Mouse (Mus musculus): Measurements from ENCODE around the gene Tmem132d.

GRCm38 (mm10) chr5:128433786-128434185 is 909 bp upstream of the Tmem132d start:
- TF ChIP-seq HCFC1 (IDR thresholded peaks at IDR 0.05; ENCODE audit: borderline replicate concordance, insufficient read depth, low read length) (no peak), CHD2 (IDR thresholded peaks at IDR 0.05; ENCODE audit: low read depth, low read length) (no peak), ZNF384 (IDR thresholded peaks at IDR 0.05; ENCODE audit: low read depth, low read length) (no peak), ZC3H11A (IDR thresholded peaks at IDR 0.05; ENCODE audit: borderline replicate concordance, low read depth, low read length) (no peak)
